Mouse (Mus musculus) liver, embryonic 13.5 days (tissue): Measurements from ENCODE around the gene Tvp23b. TPM values are rescaled to one million over a fixed set of nuclear protein-coding genes. Genes with fewer than 3 reads are reported as not detected.
A peak's percentile ranks its signal among the peaks of the same experiment; 100 is the strongest.

ENCODE experiments used
- ATAC-seq: fragments of 200-750 bp; cut with Nextera tagmentation; 2 replicates; pipeline ENCODE4 v1.8.0; 2017; ENCODE audit warnings: low read depth, mild to moderate bottlenecking, moderate number of reproducible peaks, moderate library complexity
- DNase-seq: peaks from one replicate; pipeline ENCODE4 v3.0.0; 2022
- H3K27ac ChIP-seq: fragments of 300-500 bp; sonication (generic); 2 replicates; pipeline ENCODE4 v1.5.1; 2015; ENCODE audit warnings: moderate library complexity, mild to moderate bottlenecking, inconsistent platforms
- H3K27me3 ChIP-seq: fragments of 300-500 bp; sonication (generic); 2 replicates; pipeline ENCODE4 v1.6.1; 2015; ENCODE audit warnings: mild to moderate bottlenecking, inconsistent platforms
- H3K36me3 ChIP-seq: fragments of 300-500 bp; sonication (generic); 2 replicates; pipeline ENCODE4 v1.6.1; 2015; ENCODE audit warnings: mild to moderate bottlenecking, inconsistent platforms
- H3K4me1 ChIP-seq: fragments of 300-500 bp; sonication (generic); replicated peaks from 2 replicates; pipeline ENCODE4 v1.6.1; 2015; ENCODE audit warnings: inconsistent platforms
- H3K4me2 ChIP-seq: fragments of 300-500 bp; sonication (generic); 2 replicates; pipeline ENCODE4 v1.6.1; 2015; ENCODE audit warnings: inconsistent platforms, mild to moderate bottlenecking, moderate library complexity
- H3K4me3 ChIP-seq: fragments of 300-500 bp; sonication (generic); replicated peaks from 2 replicates; pipeline ENCODE4 v1.5.1; 2015; ENCODE audit warnings: mild to moderate bottlenecking, inconsistent platforms
- H3K9ac ChIP-seq: fragments of 300-500 bp; sonication (generic); 2 replicates; pipeline ENCODE4 v1.6.1; 2015; ENCODE audit warnings: mild to moderate bottlenecking, inconsistent platforms
- H3K9me3 ChIP-seq: fragments of 300-500 bp; sonication (generic); replicated peaks from 2 replicates; pipeline ENCODE4 v1.6.1; 2016; ENCODE audit warnings: inconsistent platforms
- WGBS: fragments of 180-500 bp; shearing (Covaris S2); methylation state at CpG from one replicate; pipeline ENCODE4 v1.1.7; 2015; ENCODE audit not compliant: insufficient replicate concordance; 5-methylcytosine and 5-hydroxymethylcytosine counted together
- polyA plus RNA-seq: library from polyadenylated mRNA; unstranded; fragments of >200 nt; fragmentation: Nextera tagmentation; extraction: Ambion mirVana; gene quantifications from 2 replicates; pipeline ENCODE4 v1.2.1, GENCODE M21; 2015

Tvp23b gene
- polyA plus RNA-seq, 1 experiment from 2014 or later: 29.2 TPM

GRCm38 (mm10) chr11:62901699-62902323 lies 22.6 kb downstream of the Tvp23b start:
- Histone ChIP-seq H3K4me2 (no peak overlapping the region), H3K27me3 (no peaks in the 10 kb centered on the region), H3K27ac (no peak overlapping the region), H3K4me3 (no peak overlapping the region), H3K9me3 (no peaks in the 10 kb centered on the region), H3K36me3 (no peaks in the 10 kb centered on the region), H3K9ac (no peak overlapping the region), H3K4me1 (no peaks in the 10 kb centered on the region)
- 26% methylated on average over 12 of the region's 12 CpGs for WGBS
- ATAC-seq (no peak), DNase-seq (peak; percentile 9)

GRCm38 (mm10) chr11:62903871-62904495 lies 24.7 kb downstream of the Tvp23b start:
- no peak overlapping the region for H3K27ac ChIP-seq
- DNase-seq (no peak), ATAC-seq (no peak)
- no peak overlapping the region for H3K9ac ChIP-seq
- no peaks in the 10 kb centered on the region for H3K27me3 ChIP-seq
- 53% methylated on average over 6 of the region's 6 CpGs for WGBS
- H3K9me3 ChIP-seq: no peaks in the 10 kb centered on the region
- H3K4me1 ChIP-seq: no peaks in the 10 kb centered on the region
- H3K36me3 ChIP-seq: no peaks in the 10 kb centered on the region
- H3K4me2 ChIP-seq: no peak overlapping the region
- H3K4me3 ChIP-seq: no peak overlapping the region

- ATAC-seq (no peak), DNase-seq (no peak)
- H3K27me3 ChIP-seq: no peaks in the 10 kb centered on the region
- no peak overlapping the region for H3K4me2 ChIP-seq
- no peak overlapping the region for H3K4me3 ChIP-seq
- H3K9me3 ChIP-seq: no peaks in the 10 kb centered on the region
- 36% methylated on average over 3 of the region's 3 CpGs for WGBS
- no peak overlapping the region for H3K9ac ChIP-seq
- H3K36me3 ChIP-seq: no peaks in the 10 kb centered on the region
- H3K4me1 ChIP-seq: no peaks in the 10 kb centered on the region
- H3K27ac ChIP-seq: no peak overlapping the region
Measured at GRCm38 (mm10) chr11:62909720-62910306, 30.6 kb downstream of the Tvp23b start.

GRCm38 (mm10) chr11:62911362-62911761 lies 32.1 kb downstream of the Tvp23b start:
- Histone ChIP-seq H3K9me3 (no peaks in the 10 kb centered on the region), H3K9ac (no peak overlapping the region), H3K27me3 (no peaks in the 10 kb centered on the region), H3K4me1 (no peaks in the 10 kb centered on the region), H3K27ac (no peak overlapping the region), H3K36me3 (no peaks in the 10 kb centered on the region), H3K4me3 (no peak overlapping the region), H3K4me2 (no peak overlapping the region)
- DNase-seq (no peak), ATAC-seq (no peak)
- WGBS: 61% methylated on average over 8 of the region's 8 CpGs

- no peak for ATAC-seq
- no peak for DNase-seq
- 69% methylated on average over 2 of the region's 2 CpGs for WGBS
- no peaks in the 10 kb centered on the region for H3K4me1 ChIP-seq
- H3K36me3 ChIP-seq: no peaks in the 10 kb centered on the region
- H3K27ac ChIP-seq: no peak overlapping the region
- no peak overlapping the region for H3K4me3 ChIP-seq
- no peak overlapping the region for H3K9ac ChIP-seq
- H3K27me3 ChIP-seq: no peaks in the 10 kb centered on the region
- H3K4me2 ChIP-seq: no peak overlapping the region
- H3K9me3 ChIP-seq: no peaks in the 10 kb centered on the region
Measured at GRCm38 (mm10) chr11:62913141-62913540, 33.9 kb downstream of the Tvp23b start.

- Histone ChIP-seq H3K4me1 (no peaks in the 10 kb centered on the region), H3K27me3 (no peaks in the 10 kb centered on the region), H3K36me3 (no peaks in the 10 kb centered on the region), H3K9ac (no peak overlapping the region), H3K4me2 (no peak overlapping the region), H3K9me3 (no peaks in the 10 kb centered on the region), H3K27ac (no peak overlapping the region), H3K4me3 (no peak overlapping the region)
- no peak for DNase-seq
- ATAC-seq: no peak
- WGBS: 47% methylated on average over 6 of the region's 6 CpGs
Measured at GRCm38 (mm10) chr11:62914532-62914931, 35.3 kb downstream of the Tvp23b start.

GRCm38 (mm10) chr11:62915486-62915885 lies 36.2 kb downstream of the Tvp23b start:
- DNase-seq: no peak
- no peaks in the 10 kb centered on the region for H3K4me1 ChIP-seq
- no peaks in the 10 kb centered on the region for H3K36me3 ChIP-seq
- no peaks in the 10 kb centered on the region for H3K9me3 ChIP-seq
- no peak overlapping the region for H3K9ac ChIP-seq
- 56% methylated on average over 2 of the region's 2 CpGs for WGBS
- no peaks in the 10 kb centered on the region for H3K27me3 ChIP-seq
- no peak overlapping the region for H3K4me3 ChIP-seq
- no peak for ATAC-seq
- no peak overlapping the region for H3K27ac ChIP-seq
- H3K4me2 ChIP-seq: no peak overlapping the region

GRCm38 (mm10) chr11:62916765-62917164 lies 37.5 kb downstream of the Tvp23b start:
- 22% methylated on average over 2 of the region's 2 CpGs for WGBS
- no peaks in the 10 kb centered on the region for H3K4me1 ChIP-seq
- H3K4me3 ChIP-seq: no peak overlapping the region
- H3K9ac ChIP-seq: no peak overlapping the region
- peak; percentile 45 for ATAC-seq
- H3K4me2 ChIP-seq: no peak overlapping the region
- no peaks in the 10 kb centered on the region for H3K9me3 ChIP-seq
- no peak overlapping the region for H3K27ac ChIP-seq
- no peak for DNase-seq
- H3K27me3 ChIP-seq: peaks cover under 1% of the 10 kb centered on the region; the same call in 1 of the 2 replicates
- no peaks in the 10 kb centered on the region for H3K36me3 ChIP-seq

- DNase-seq: no peak
- Histone ChIP-seq H3K27me3 (peaks cover 9% of the 10 kb centered on the region), H3K36me3 (no peaks in the 10 kb centered on the region), H3K9me3 (no peaks in the 10 kb centered on the region), H3K4me1 (no peaks in the 10 kb centered on the region), H3K4me2 (no peak overlapping the region), H3K27ac (no peak overlapping the region), H3K4me3 (no peak overlapping the region), H3K9ac (no peak overlapping the region)
- WGBS: 56% methylated on average over 6 of the region's 6 CpGs
- ATAC-seq: no peak
Measured at GRCm38 (mm10) chr11:62919946-62920742, 40.9 kb downstream of the Tvp23b start.

GRCm38 (mm10) chr11:62920743-62921050 lies 41.4 kb downstream of the Tvp23b start:
- ATAC-seq (no peak), DNase-seq (no peak)
- Histone ChIP-seq H3K4me3 (no peak overlapping the region), H3K36me3 (no peaks in the 10 kb centered on the region), H3K27ac (no peak overlapping the region), H3K9ac (no peak overlapping the region), H3K27me3 (peaks cover 9% of the 10 kb centered on the region), H3K4me1 (no peaks in the 10 kb centered on the region), H3K4me2 (no peak overlapping the region), H3K9me3 (no peaks in the 10 kb centered on the region)
- WGBS: 24% methylated on average over 6 of the region's 6 CpGs
